Mouse (Mus musculus): ENCODE measurements around the gene Ggt6. TPM values are rescaled to one million over a fixed set of nuclear protein-coding genes. Genes with fewer than 3 reads are reported as not detected.
"Not testable (repeated sequence)": the region's sequence is repeated elsewhere in the genome, so short reads cannot be mapped to it uniquely, and the experiment has no call there.

Ggt6 gene
- polyA plus RNA-seq, 1 experiment from 2014 or later: 6.7 TPM

DNA sequence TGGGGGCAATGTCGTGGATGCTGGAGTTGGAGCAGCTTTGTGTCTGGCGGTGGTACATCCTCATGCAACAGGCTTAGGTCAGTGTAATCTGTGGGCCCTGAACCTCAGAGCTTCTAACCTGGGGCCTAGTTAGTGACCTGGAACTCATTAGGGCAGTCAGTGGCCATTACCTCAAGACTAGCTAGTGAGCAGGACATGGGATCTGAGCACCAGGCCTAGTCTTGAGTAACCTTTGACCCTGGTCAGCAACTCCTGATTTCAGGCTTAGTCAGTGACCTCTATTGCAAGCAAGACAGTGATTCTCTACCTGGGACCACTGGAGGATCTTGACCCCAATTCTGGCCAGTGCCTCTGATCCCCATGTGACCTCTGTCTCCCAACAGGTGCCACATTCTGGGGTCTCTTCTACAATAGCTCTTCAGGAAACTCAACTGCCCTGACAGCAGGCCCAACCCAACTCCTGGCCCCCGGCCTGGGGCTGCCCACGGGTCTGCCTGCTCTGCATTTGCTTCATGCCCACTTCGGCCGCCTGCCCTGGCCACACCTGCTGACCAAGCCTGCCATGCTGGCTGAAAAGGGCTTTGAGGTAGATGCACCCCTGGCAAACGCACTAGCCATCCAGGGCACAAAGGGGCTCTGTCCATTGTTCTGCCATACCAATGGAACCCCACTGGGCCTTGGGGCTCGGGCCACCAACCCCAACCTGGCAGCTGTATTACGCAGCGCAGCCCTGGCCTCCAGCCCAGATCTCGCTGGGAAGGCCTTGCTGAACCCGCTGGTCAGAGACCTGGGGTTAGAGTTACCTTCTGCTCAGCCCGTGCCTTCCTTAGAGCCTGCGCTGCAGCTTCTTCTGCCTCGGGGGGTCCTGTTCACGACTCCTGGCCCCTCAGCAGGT lies 1.7 kb downstream of the Ggt6 start:
- no peak for ATAC-seq (replicated peaks; ENCODE audit: low FRiP score, low TSS enrichment, low read depth)
- Histone ChIP-seq H3K27ac (ENCODE audit: low read depth) (no peak overlapping the region), H3K4me1 (replicated peaks; ENCODE audit: control insufficient read depth, insufficient read depth, low read length) (peaks cover 7% of the 10 kb centered on the region; the same call in 1 of the 2 replicates), H3K27me3 (replicated peaks; ENCODE audit: control insufficient read depth, insufficient read depth, low read length) (no peaks in the 10 kb centered on the region), H3K36me3 (ENCODE audit: control insufficient read depth, insufficient read depth, low read length) (no peaks in the 10 kb centered on the region), H3K4me3 (ENCODE audit: low read depth, low read length) (no peak overlapping the region), H3K4me2 (ENCODE audit: low read length) (no peak overlapping the region), H3K9ac (ENCODE audit: low read length) (no peak overlapping the region), H3K9me3 (ENCODE audit: control insufficient read depth, low read length) (no peaks in the 10 kb centered on the region)
- DNase-seq (ENCODE audit: low spot score): no peak
- WGBS: 90% methylated on average over 16 of the region's 16 CpGs

DNA sequence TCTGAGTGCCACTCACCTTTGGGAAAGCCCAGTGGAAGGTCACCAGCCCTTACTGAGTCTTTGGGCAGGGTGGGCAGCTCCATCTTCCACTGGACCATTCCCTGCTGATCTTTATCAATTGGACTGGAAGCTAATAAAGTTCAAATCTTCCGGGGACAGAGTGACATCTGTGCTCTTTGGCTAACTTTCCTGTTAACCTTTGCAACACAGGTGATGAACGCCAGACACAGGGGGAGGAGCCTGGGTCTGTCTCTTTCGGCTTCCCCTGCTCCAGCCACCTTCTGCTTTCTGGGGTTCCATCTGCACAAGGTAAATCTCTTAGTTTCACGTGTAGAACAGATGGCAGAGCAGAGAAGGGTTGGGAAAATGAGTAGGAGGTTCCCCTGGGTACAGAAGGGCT lies 3.1 kb downstream of the Ggt6 start:
- Histone ChIP-seq H3K36me3 (ENCODE audit: control insufficient read depth, insufficient read depth, low read length) (peaks cover 12% of the 10 kb centered on the region), H3K27ac (ENCODE audit: low read depth) (no peak overlapping the region), H3K4me2 (ENCODE audit: low read length) (no peak overlapping the region), H3K9ac (ENCODE audit: low read length) (no peak overlapping the region), H3K4me1 (replicated peaks; ENCODE audit: control insufficient read depth, insufficient read depth, low read length) (peaks cover 13% of the 10 kb centered on the region), H3K27me3 (replicated peaks; ENCODE audit: control insufficient read depth, insufficient read depth, low read length) (no peaks in the 10 kb centered on the region), H3K4me3 (ENCODE audit: low read depth, low read length) (no peak overlapping the region), H3K9me3 (ENCODE audit: control insufficient read depth, low read length) (no peaks in the 10 kb centered on the region)
- WGBS: 49% methylated on average over 4 of the region's 4 CpGs
- DNase-seq (ENCODE audit: low spot score): no peak
- no peak for ATAC-seq (replicated peaks; ENCODE audit: low FRiP score, low TSS enrichment, low read depth)

DNA sequence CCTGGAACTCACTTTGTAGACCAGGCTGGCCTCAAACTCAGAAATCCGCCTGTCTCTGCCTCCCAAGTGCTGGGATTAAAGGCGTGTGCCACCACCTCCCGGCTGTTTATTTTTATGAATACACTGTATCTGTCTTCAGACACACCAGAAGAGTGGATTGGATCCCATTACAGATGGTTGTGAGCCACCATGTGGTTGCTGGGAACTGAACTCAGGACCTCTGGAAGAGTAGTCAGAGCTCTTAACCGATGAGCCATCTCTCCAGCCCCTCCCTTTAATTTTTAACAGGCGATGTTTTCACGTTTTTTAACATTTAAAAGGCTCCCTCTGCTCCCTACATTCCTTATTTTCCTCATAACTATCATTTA lies 5.3 kb downstream of the Ggt6 start:
- H3K27me3 ChIP-seq (replicated peaks; ENCODE audit: control insufficient read depth, insufficient read depth, low read length); H3K9me3 ChIP-seq (ENCODE audit: control insufficient read depth, low read length); ATAC-seq (replicated peaks; ENCODE audit: low FRiP score, low TSS enrichment, low read depth); DNase-seq (ENCODE audit: low spot score); H3K4me1 ChIP-seq (replicated peaks; ENCODE audit: control insufficient read depth, insufficient read depth, low read length): not testable (repeated sequence)
- peak overlapping the region; percentile 62 for H3K4me2 ChIP-seq (ENCODE audit: low read length)
- peak overlapping the region; percentile 75 for H3K9ac ChIP-seq (ENCODE audit: low read length)
- H3K36me3 ChIP-seq (ENCODE audit: control insufficient read depth, insufficient read depth, low read length): peaks cover 34% of the 10 kb centered on the region
- peak overlapping the region; percentile 90 for H3K27ac ChIP-seq (ENCODE audit: low read depth)
- peak overlapping the region; percentile 80 for H3K4me3 ChIP-seq (ENCODE audit: low read depth, low read length)
- WGBS: 45% methylated on average over 6 of the region's 6 CpGs

DNA sequence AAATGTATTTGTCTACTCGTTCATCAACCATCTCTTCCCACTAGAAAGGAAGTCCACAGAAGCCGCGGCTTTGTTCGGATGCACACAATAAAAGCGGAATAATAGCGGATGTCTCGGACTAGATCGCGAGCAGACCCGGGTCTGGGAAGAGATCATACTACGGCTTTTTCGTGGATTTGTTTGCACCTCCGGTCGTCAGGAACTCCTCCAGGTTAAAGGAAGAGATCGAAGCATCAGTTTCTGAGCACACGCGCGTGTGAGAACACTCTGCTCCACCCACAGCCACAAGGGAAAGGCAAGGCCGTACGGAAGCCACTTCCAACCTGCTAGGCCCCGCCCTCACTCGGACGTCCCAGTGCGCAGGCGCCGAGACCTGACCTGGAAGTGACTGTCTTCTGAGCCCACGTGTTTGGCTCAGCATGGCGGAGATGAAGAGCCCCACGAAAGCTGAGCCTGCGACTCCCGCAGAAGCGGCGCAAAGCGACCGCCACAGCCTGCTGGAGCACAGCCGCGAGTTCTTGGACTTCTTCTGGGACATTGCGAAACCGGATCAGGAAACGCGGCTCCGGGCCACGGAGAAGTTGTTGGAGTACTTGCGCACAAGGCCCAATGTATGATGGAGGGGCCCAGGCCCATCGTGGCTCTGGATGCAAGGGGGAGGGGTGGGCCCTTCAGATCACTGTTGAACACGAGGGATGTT lies 5.8 kb downstream of the Ggt6 start, which contains the start of gene Mybbp1a:
Gene Mybbp1a, plus strand, starts transcription at position 391 of the 700 bp plus-strand sequence.
- WGBS: under 1% methylated on average over 46 of the region's 46 CpGs
- Histone ChIP-seq H3K27me3 (replicated peaks; ENCODE audit: control insufficient read depth, insufficient read depth, low read length) (no peaks in the 10 kb centered on the region), H3K4me1 (replicated peaks; ENCODE audit: control insufficient read depth, insufficient read depth, low read length) (peaks cover 7% of the 10 kb centered on the region), H3K9ac (ENCODE audit: low read length) (peak within 1 kb of the TSS; percentile 75), H3K9me3 (ENCODE audit: control insufficient read depth, low read length) (no peaks in the 10 kb centered on the region), H3K4me2 (ENCODE audit: low read length) (peak within 1 kb of the TSS; percentile 62), H3K27ac (ENCODE audit: low read depth) (peak within 1 kb of the TSS; percentile 90), H3K36me3 (ENCODE audit: control insufficient read depth, insufficient read depth, low read length) (peaks cover 39% of the 10 kb centered on the region), H3K4me3 (ENCODE audit: low read depth, low read length) (peak within 1 kb of the TSS; percentile 80)
- peak; percentile 93 for ATAC-seq (replicated peaks; ENCODE audit: low FRiP score, low TSS enrichment, low read depth)
- DNase-seq (ENCODE audit: low spot score): peak; percentile 99

DNA sequence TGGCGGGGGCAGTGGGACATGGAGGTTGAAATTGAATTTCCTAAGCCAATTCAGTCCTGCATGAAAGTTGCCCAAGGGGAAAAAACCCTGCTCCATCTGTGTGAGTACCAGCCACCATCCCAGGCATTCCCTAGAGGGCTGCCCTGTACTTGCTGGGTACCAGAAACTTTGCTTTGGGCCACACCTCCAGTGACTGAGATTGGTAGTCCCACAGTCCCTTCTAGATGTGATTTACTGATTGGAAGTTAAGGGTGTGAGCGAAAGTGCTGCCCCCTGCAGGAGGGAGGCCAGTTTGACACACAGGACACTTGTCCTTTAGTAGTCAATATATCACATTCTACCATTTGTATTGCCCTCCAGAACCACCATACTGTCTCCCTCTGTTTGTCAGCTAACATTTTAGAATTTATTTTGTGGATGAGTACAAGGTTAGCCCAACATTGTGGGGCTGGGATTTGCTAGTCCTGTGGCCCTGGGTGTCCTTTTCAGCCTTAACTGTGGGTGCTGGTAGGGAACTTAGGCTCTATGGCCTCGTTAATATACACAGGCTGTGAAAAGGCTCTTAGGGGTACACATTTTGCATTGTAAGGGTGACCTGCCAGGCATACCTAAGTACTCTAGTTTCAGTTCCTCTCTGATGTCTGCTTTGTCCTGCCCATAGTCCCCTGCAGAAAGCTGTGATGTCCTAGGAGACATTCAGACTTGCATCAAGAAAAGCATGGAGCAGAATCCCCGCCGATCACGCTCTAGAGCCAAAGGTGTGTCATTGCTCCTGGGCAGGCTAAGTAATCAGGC lies 11.2 kb downstream of the Ggt6 start:
- 92% methylated on average over 6 of the region's 6 CpGs for WGBS
- Histone ChIP-seq H3K4me2 (ENCODE audit: low read length) (no peak overlapping the region), H3K27me3 (replicated peaks; ENCODE audit: control insufficient read depth, insufficient read depth, low read length) (no peaks in the 10 kb centered on the region), H3K9me3 (ENCODE audit: control insufficient read depth, low read length) (no peaks in the 10 kb centered on the region), H3K36me3 (ENCODE audit: control insufficient read depth, insufficient read depth, low read length) (peaks cover 93% of the 10 kb centered on the region), H3K9ac (ENCODE audit: low read length) (no peak overlapping the region), H3K4me3 (ENCODE audit: low read depth, low read length) (no peak overlapping the region), H3K27ac (ENCODE audit: low read depth) (no peak overlapping the region), H3K4me1 (replicated peaks; ENCODE audit: control insufficient read depth, insufficient read depth, low read length) (peaks cover 7% of the 10 kb centered on the region)
- ATAC-seq (replicated peaks; ENCODE audit: low FRiP score, low TSS enrichment, low read depth) (no peak), DNase-seq (ENCODE audit: low spot score) (peak; percentile 74)

DNA sequence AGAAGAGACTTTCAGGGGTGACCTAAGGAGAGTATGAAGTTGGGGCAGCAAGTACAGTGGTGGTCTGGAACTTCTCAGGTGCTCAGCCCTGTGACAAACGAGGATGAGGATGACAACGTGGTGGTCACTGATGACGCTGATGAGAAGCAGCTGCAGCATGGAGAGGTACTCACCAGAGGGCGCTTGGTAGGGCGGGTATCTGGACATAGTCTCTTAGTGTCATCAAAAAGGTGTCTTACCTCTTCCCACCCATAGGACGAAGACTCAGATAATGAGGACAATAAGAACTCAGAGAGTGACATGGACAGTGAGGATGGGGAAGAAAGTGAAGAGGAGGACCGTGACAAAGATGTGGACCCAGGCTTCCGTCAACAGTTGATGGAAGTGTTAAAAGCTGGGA lies 12.1 kb downstream of the Ggt6 start:
- H3K36me3 ChIP-seq (ENCODE audit: control insufficient read depth, insufficient read depth, low read length): peaks cover 99% of the 10 kb centered on the region
- no peak overlapping the region for H3K4me2 ChIP-seq (ENCODE audit: low read length)
- peaks cover 1% of the 10 kb centered on the region; the same call in 1 of the 2 replicates for H3K4me1 ChIP-seq (replicated peaks; ENCODE audit: control insufficient read depth, insufficient read depth, low read length)
- no peak overlapping the region for H3K9ac ChIP-seq (ENCODE audit: low read length)
- no peak overlapping the region for H3K27ac ChIP-seq (ENCODE audit: low read depth)
- H3K27me3 ChIP-seq (replicated peaks; ENCODE audit: control insufficient read depth, insufficient read depth, low read length): no peaks in the 10 kb centered on the region
- DNase-seq (ENCODE audit: low spot score) (no peak), ATAC-seq (replicated peaks; ENCODE audit: low FRiP score, low TSS enrichment, low read depth) (no peak)
- H3K9me3 ChIP-seq (ENCODE audit: control insufficient read depth, low read length): no peaks in the 10 kb centered on the region
- H3K4me3 ChIP-seq (ENCODE audit: low read depth, low read length): no peak overlapping the region
- WGBS: 80% methylated on average over 8 of the region's 8 CpGs

DNA sequence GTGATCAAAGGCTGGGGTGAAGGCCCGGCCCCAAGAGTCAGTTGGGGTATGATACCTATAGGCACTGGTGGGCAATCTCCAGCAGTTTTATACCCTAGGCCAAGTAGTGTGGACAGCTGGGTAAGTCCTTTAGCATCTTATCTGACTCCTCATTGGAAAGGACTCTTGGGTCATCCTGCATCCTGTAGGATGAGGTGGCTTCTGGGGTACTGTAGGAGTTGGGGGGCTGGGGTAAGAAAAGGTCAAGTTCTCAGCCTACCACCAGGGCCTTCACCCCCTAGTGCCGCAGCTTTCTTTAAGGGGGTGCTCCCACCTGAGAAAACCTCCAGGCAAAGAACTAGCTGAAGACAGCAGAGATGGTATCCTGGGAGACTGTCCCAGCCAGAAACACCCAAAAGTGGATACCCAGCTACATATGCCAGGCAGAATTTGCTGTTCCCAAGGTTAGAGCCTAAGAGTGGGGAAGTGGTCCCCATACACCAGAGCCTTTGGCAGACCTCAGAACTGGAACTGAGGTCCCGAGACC lies 16.9 kb downstream of the Ggt6 start:
- WGBS: 83% methylated on average over 3 of the region's 3 CpGs
- no peaks in the 10 kb centered on the region for H3K27me3 ChIP-seq (replicated peaks; ENCODE audit: control insufficient read depth, insufficient read depth, low read length)
- no peaks in the 10 kb centered on the region for H3K9me3 ChIP-seq (ENCODE audit: control insufficient read depth, low read length)
- H3K27ac ChIP-seq (ENCODE audit: low read depth): no peak overlapping the region
- H3K4me1 ChIP-seq (replicated peaks; ENCODE audit: control insufficient read depth, insufficient read depth, low read length): peaks cover 5% of the 10 kb centered on the region; the same call in 1 of the 2 replicates
- H3K4me2 ChIP-seq (ENCODE audit: low read length): no peak overlapping the region
- peaks cover 57% of the 10 kb centered on the region for H3K36me3 ChIP-seq (ENCODE audit: control insufficient read depth, insufficient read depth, low read length)
- ATAC-seq (replicated peaks; ENCODE audit: low FRiP score, low TSS enrichment, low read depth): no peak
- no peak overlapping the region for H3K9ac ChIP-seq (ENCODE audit: low read length)
- no peak overlapping the region for H3K4me3 ChIP-seq (ENCODE audit: low read depth, low read length)
- no peak for DNase-seq (ENCODE audit: low spot score)
